Mouse (Mus musculus) neural tube, embryonic 14.5 days (tissue): ENCODE data around the gene Sstr3. TPM values are rescaled to one million over a fixed set of nuclear protein-coding genes. Genes with fewer than 3 reads are reported as not detected.

Experiments
- ATAC-seq: fragments of 200-750 bp; cut with Nextera tagmentation; 2 replicates; pipeline ENCODE4 v1.8.0; 2017; ENCODE audit warnings: low read depth, mild to moderate bottlenecking, moderate TSS enrichment, moderate library complexity
- H3K27ac ChIP-seq: fragments of 300-500 bp; sonication (generic); 2 replicates; pipeline ENCODE4 v1.5.1; 2014; ENCODE audit warnings: low read depth, mild to moderate bottlenecking, control low read depth, low read length, moderate library complexity, mixed read lengths
- H3K27me3 ChIP-seq: fragments of 300-500 bp; sonication (generic); 2 replicates; pipeline ENCODE4 v1.6.1; 2014; ENCODE audit warnings: low read length; ENCODE audit not compliant: control insufficient read depth, insufficient read depth
- H3K36me3 ChIP-seq: fragments of 300-500 bp; sonication (generic); 2 replicates; pipeline ENCODE4 v1.6.1; 2014; ENCODE audit warnings: low read length, mixed read lengths; ENCODE audit not compliant: control insufficient read depth, insufficient read depth
- H3K4me1 ChIP-seq: fragments of 300-500 bp; sonication (generic); 2 replicates; pipeline ENCODE4 v1.6.1; 2014; ENCODE audit warnings: low read length; ENCODE audit not compliant: control insufficient read depth, insufficient read depth
- H3K4me2 ChIP-seq: fragments of 300-500 bp; sonication (generic); 2 replicates; pipeline ENCODE4 v1.6.1; 2014; ENCODE audit warnings: mild to moderate bottlenecking, low read depth, low read length, control low read depth
- H3K4me3 ChIP-seq: fragments of 300-500 bp; sonication (generic); 2 replicates; pipeline ENCODE4 v1.5.1; 2014; ENCODE audit warnings: low read depth, low read length, control low read depth, mixed read lengths
- H3K9ac ChIP-seq: fragments of 300-500 bp; sonication (generic); replicated peaks from 2 replicates; pipeline ENCODE4 v1.6.1; 2014; ENCODE audit warnings: low read depth, mild to moderate bottlenecking, control low read depth, low read length, mixed read lengths
- H3K9me3 ChIP-seq: fragments of 300-500 bp; sonication (generic); 2 replicates; pipeline ENCODE4 v1.6.1; 2016; ENCODE audit warnings: low read length; ENCODE audit not compliant: control insufficient read depth
- WGBS: fragments of 180-500 bp; shearing (Covaris S2); extraction: QIAGEN DNeasy Blood & Tissue Kit; methylation state at CpG from one replicate; pipeline ENCODE4 v1.1.7; 2014; 5-methylcytosine and 5-hydroxymethylcytosine counted together
- polyA plus RNA-seq: library from polyadenylated mRNA; unstranded; fragments of >200 nt; fragmentation: Nextera tagmentation; extraction: Ambion mirVana; gene quantifications from 2 replicates; pipeline ENCODE4 v1.2.1, GENCODE M21; 2014

Gene Sstr3
- polyA plus RNA-seq, 1 experiment from 2014 or later = 0.67 TPM

DNA sequence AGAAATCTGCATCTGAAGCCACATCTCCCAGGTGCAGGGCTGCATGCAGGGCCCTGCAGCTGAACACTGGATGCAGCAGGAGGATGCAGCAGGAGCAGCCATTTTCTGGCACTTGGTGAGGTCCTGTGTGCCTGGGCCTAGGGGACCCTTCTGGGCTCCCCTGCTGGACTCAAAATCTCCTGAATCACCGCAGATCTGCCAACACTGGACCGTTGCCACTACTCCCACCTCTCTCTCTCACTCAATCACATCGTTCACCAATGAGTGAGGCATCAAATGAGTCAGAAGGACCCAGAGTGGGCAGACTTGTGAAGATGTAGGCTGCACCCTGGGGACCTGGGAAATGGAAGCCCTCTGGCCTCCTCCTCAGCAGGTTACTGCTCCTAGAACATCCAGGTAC lies 3.4 kb downstream of the Sstr3 start:
- no peak overlapping the region for H3K27ac ChIP-seq
- H3K36me3 ChIP-seq = no peaks in the 10 kb centered on the region
- no peaks in the 10 kb centered on the region; the same call in 1 of the 2 replicates for H3K27me3 ChIP-seq
- 70% methylated on average over 3 of the region's 3 CpGs for WGBS
- H3K4me2 ChIP-seq = no peak overlapping the region
- peaks cover 10% of the 10 kb centered on the region; the same call in 1 of the 2 replicates for H3K4me1 ChIP-seq
- no peak overlapping the region for H3K4me3 ChIP-seq
- H3K9me3 ChIP-seq = no peaks in the 10 kb centered on the region
- H3K9ac ChIP-seq = no peak overlapping the region
- no peak for ATAC-seq

DNA sequence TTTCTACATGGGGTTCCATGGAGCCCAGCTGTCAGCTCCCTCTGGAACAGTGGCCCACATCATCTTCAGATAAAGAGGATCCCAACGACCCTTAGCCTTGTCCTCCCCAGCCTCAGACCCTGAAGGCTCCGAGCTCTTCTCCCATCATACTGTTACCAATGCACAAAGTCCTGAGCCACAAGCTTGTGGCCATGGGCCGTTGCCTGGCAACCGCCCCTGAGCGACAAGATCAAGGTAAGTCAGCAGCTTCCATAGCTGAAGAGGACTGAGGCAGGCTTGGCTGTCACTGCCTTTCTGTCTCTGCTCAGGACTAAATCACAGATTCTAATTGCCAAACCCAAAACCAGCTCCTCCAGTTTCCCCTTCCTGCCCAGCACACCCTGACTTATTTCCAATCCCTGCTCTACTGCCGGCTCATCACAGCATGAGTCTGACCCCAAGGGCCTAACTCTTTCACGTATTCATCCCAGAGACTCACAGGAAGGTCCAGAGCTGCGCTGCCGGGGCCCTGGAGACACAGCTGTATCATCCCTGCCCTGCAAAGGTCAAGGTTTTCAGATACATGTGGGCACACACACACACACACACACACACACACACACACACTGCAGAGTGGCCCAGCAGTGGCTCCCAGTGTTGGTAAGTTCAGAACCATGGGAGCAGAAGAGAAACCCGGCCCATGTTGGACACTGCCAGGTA lies 8.6 kb downstream of the Sstr3 start:
- no peaks in the 10 kb centered on the region for H3K9me3 ChIP-seq
- H3K4me1 ChIP-seq = peaks cover 9% of the 10 kb centered on the region; the same call in 1 of the 2 replicates
- no peak overlapping the region for H3K27ac ChIP-seq
- no peaks in the 10 kb centered on the region for H3K36me3 ChIP-seq
- 55% methylated on average over 10 of the region's 10 CpGs for WGBS
- H3K4me3 ChIP-seq = no peak overlapping the region
- H3K9ac ChIP-seq = no peak overlapping the region
- H3K27me3 ChIP-seq = no peaks in the 10 kb centered on the region
- no peak for ATAC-seq
- no peak overlapping the region for H3K4me2 ChIP-seq

DNA sequence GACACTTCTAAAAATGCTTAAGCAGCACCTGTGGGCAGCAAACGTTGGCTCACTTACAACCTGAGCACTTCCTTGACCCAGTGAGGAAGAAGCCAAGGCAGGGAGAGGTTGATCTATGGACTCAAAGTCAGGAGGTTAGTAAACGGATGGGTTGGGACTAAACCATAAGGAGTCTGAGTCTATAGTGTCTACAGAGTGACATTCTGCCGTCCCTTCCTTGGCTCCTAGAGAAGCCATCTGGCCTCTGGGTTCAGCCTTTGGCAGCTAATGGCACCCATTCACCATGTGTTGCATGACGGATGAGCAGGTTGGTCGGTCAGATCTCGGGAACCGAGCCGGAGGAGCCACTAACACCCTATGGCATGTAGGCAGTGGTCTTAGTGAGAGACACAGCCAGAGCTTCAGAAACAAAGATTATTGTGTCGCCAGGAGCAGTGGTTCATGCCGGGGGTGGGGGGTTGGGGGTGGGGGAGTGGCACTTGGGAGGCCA lies 11.1 kb downstream of the Sstr3 start:
- WGBS = 69% methylated on average over 10 of the region's 10 CpGs

DNA sequence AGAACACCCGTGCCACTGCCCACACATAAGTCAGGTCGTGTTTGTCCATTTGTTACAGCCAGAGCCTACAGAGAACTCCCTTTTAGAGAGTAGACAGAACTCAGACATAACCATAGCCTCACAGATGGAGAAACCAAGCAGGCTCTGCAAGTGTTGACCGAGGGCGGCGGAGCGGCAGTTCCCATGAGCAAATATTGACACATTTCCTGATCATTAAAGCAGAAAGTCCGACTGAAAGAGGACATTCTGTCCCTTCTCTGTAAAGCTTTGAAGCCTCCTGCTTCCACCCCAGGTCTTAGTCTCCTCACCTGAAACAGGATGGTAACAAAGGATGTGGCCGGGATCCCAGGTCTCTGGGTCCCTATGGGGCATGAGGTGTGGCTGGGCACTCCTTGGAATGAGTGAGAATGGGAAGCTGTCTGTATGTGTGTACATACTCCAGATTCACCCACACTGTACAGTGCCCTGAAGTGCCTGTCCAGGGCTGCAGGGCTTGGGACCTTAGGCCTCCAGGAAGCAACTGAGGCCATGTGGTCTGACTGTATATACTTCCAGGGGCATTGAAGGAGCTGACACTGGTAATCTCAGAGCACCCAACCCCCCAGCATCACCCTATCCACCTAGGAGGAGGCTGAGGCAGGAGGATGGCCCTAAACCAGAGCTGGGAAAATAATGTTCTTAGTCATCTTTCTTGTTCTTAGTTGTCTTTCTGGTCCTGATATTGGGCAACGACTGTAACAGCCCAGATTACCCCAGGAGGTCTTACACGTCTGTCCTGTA lies 11.7 kb downstream of the Sstr3 start:
- Histone ChIP-seq H3K4me2 (no peak overlapping the region), H3K9ac (no peak overlapping the region), H3K36me3 (no peaks in the 10 kb centered on the region), H3K9me3 (no peaks in the 10 kb centered on the region), H3K27me3 (no peaks in the 10 kb centered on the region), H3K27ac (no peak overlapping the region), H3K4me1 (peaks cover 16% of the 10 kb centered on the region; the same call in 1 of the 2 replicates), H3K4me3 (no peak overlapping the region)
- 75% methylated on average over 10 of the region's 10 CpGs for WGBS
- ATAC-seq = no peak

More for the DNA sequence above, 11.1 kb downstream of the Sstr3 start:
- no peak for ATAC-seq
- no peak overlapping the region for H3K9ac ChIP-seq
- H3K27me3 ChIP-seq = no peaks in the 10 kb centered on the region
- no peak overlapping the region for H3K27ac ChIP-seq
- peaks cover 16% of the 10 kb centered on the region; the same call in 1 of the 2 replicates for H3K4me1 ChIP-seq
- no peaks in the 10 kb centered on the region for H3K9me3 ChIP-seq
- no peaks in the 10 kb centered on the region for H3K36me3 ChIP-seq
- no peak overlapping the region for H3K4me2 ChIP-seq
- H3K4me3 ChIP-seq = no peak overlapping the region

DNA sequence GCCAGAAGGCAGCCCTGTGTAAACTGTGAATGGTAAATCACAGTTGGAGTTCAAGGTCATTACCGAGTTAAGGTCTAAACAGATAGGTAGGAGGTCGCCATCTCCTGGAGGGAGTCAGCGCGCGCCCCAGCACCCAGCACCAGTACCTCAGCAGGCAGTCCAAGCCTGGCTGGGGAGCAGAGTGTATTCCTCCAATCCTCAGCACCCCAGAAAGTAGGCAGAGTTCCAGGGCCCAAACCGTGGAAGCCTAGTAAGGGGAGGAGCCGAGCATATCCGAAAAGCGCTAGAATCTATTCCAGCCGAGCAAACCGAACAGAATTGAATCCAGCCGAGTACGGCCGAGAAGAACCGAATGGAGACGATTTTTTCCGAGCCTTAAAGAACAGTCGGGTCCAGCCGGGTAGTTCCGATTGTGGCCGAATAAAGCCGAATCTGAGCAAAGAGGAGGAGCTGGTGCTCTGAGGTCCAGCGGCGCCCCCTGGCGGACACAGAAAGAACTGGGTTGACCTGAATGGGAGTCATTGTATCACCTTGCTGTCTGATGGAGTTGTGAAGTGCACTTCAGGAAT lies 12.5 kb downstream of the Sstr3 start:
- Histone ChIP-seq H3K27me3 (no peaks in the 10 kb centered on the region), H3K4me2 (peak overlapping the region; percentile 50), H3K4me3 (peak overlapping the region; percentile 17), H3K4me1 (peaks cover 16% of the 10 kb centered on the region; the same call in 1 of the 2 replicates), H3K36me3 (no peaks in the 10 kb centered on the region), H3K27ac (peak overlapping the region; percentile 34), H3K9ac (peak overlapping the region; percentile 51), H3K9me3 (no peaks in the 10 kb centered on the region)
- peak; percentile 90 for ATAC-seq
- under 1% methylated on average over 25 of the region's 25 CpGs for WGBS

- peak overlapping the region; percentile 51 for H3K9ac ChIP-seq
- H3K4me3 ChIP-seq = no peak overlapping the region; the same call in 1 of the 2 replicates
- H3K9me3 ChIP-seq = no peaks in the 10 kb centered on the region
- peak overlapping the region; percentile 34 for H3K27ac ChIP-seq
- ATAC-seq = peak; percentile 6; the same call in 1 of the 2 replicates
- H3K4me1 ChIP-seq = peaks cover 16% of the 10 kb centered on the region; the same call in 1 of the 2 replicates
- 66% methylated on average over 4 of the region's 4 CpGs for WGBS
- no peaks in the 10 kb centered on the region for H3K36me3 ChIP-seq
- no peaks in the 10 kb centered on the region for H3K27me3 ChIP-seq
- H3K4me2 ChIP-seq = peak overlapping the region; percentile 50; the same call in 1 of the 2 replicates
These were observed 13.1 kb downstream of the Sstr3 start for GRCm38 (mm10) chr15:78531451-78531720.

- H3K27ac ChIP-seq = peak within 1 kb of the TSS; percentile 34
- WGBS = 71% methylated on average over 17 of the region's 17 CpGs
These were observed 13.6 kb downstream of the Sstr3 start, which contains the start of gene C1qtnf6 for GRCm38 (mm10) chr15:78530671-78531450. Gene C1qtnf6, minus strand, starts transcription at chr15:78531416.

GRCm38 (mm10) chr15:78530141-78530540 lies 14.3 kb downstream of the Sstr3 start:
- H3K27ac ChIP-seq = no peak overlapping the region
- no peaks in the 10 kb centered on the region for H3K27me3 ChIP-seq
- peaks cover 16% of the 10 kb centered on the region; the same call in 1 of the 2 replicates for H3K4me1 ChIP-seq
- WGBS = 71% methylated on average over 3 of the region's 3 CpGs
- H3K36me3 ChIP-seq = no peaks in the 10 kb centered on the region
- ATAC-seq = no peak
- H3K4me3 ChIP-seq = no peak overlapping the region
- no peak overlapping the region for H3K4me2 ChIP-seq
- no peaks in the 10 kb centered on the region for H3K9me3 ChIP-seq
- peak overlapping the region; percentile 44 for H3K9ac ChIP-seq

More at GRCm38 (mm10) chr15:78530671-78531450, 13.6 kb downstream of the Sstr3 start, which contains the start of gene C1qtnf6:
- peaks cover 16% of the 10 kb centered on the region; the same call in 1 of the 2 replicates for H3K4me1 ChIP-seq
- H3K9me3 ChIP-seq = no peaks in the 10 kb centered on the region
- no peaks in the 10 kb centered on the region for H3K27me3 ChIP-seq
- no peaks in the 10 kb centered on the region for H3K36me3 ChIP-seq
- H3K4me3 ChIP-seq = peak within 1 kb of the TSS; percentile 17
- peak within 1 kb of the TSS; percentile 50 for H3K4me2 ChIP-seq
- no peak for ATAC-seq
- peak within 1 kb of the TSS; percentile 51 for H3K9ac ChIP-seq
